Mouse (Mus musculus) forebrain, postnatal 0 days (tissue): Measurements from ENCODE around the gene Dlgap3. TPM values are rescaled to one million over a fixed set of nuclear protein-coding genes. Genes with fewer than 3 reads are reported as not detected.

ENCODE experiments used
- ATAC-seq: fragments of 200-750 bp; cut with Nextera tagmentation; 2 replicates; pipeline ENCODE4 v1.8.0; 2017; ENCODE audit warnings: mild to moderate bottlenecking, moderate library complexity
- DNase-seq: peaks from one replicate; pipeline ENCODE4 v3.0.0-alpha.2; 2015
- H3K27ac ChIP-seq: fragments of 300-500 bp; sonication (generic); 2 replicates; pipeline ENCODE4 v1.5.1; 2014; ENCODE audit warnings: low read depth, mild to moderate bottlenecking, antibody characterized with exemption, low read length, moderate library complexity, mixed read lengths
- H3K27me3 ChIP-seq: fragments of 300-500 bp; sonication (generic); 2 replicates; pipeline ENCODE4 v1.6.1; 2014; ENCODE audit warnings: mild to moderate bottlenecking, low read length, mixed read lengths; ENCODE audit not compliant: insufficient read depth
- H3K36me3 ChIP-seq: fragments of 300-500 bp; sonication (generic); 2 replicates; pipeline ENCODE4 v1.6.1; 2014; ENCODE audit warnings: mild to moderate bottlenecking, moderate library complexity; ENCODE audit not compliant: insufficient read depth
- H3K4me1 ChIP-seq: fragments of 300-500 bp; sonication (generic); 2 replicates; pipeline ENCODE4 v1.6.1; 2014; ENCODE audit warnings: antibody characterized with exemption; ENCODE audit not compliant: insufficient read depth
- H3K4me2 ChIP-seq: fragments of 300-500 bp; sonication (generic); 2 replicates; pipeline ENCODE4 v1.6.1; 2014; ENCODE audit warnings: low read depth, mild to moderate bottlenecking, moderate library complexity
- H3K4me3 ChIP-seq: fragments of 300-500 bp; sonication (generic); 2 replicates; pipeline ENCODE4 v1.5.1; 2014; ENCODE audit warnings: low read depth, low read length, mixed read lengths
- H3K9ac ChIP-seq: fragments of 300-500 bp; sonication (generic); 2 replicates; pipeline ENCODE4 v1.6.1; 2014; ENCODE audit warnings: mild to moderate bottlenecking
- H3K9me3 ChIP-seq: fragments of 300-500 bp; sonication (generic); 2 replicates; pipeline ENCODE4 v1.6.1; 2016; ENCODE audit warnings: low read length
- CTCF ChIP-seq: sonication (generic); IDR thresholded peaks from 2 replicates; pipeline ENCODE4 v1.5.1; 2016; ENCODE audit warnings: antibody characterized with exemption, control low read depth, low read depth
- WGBS: fragments of 180-500 bp; shearing (Covaris S2); extraction: QIAGEN DNeasy Blood & Tissue Kit; methylation state at CpG from one replicate; pipeline ENCODE4 v1.1.7; 2014; 5-methylcytosine and 5-hydroxymethylcytosine counted together
- polyA plus RNA-seq: library from polyadenylated mRNA; unstranded; fragments of >200 nt; fragmentation: Nextera tagmentation; extraction: Ambion mirVana; gene quantifications from 2 replicates; pipeline ENCODE4 v1.2.1, GENCODE M21; 2015
- total RNA-seq: library from RNA; depleted of rRNA; stranded (reverse); fragments of >200 nt; gene quantifications from 2 replicates; pipeline ENCODE4 v1.2.3, GENCODE M21; 2014

Dlgap3 gene
- total and polyA plus RNA-seq, 2 experiments from 2014 or later = 28.0 to 85.5 TPM

DNA sequence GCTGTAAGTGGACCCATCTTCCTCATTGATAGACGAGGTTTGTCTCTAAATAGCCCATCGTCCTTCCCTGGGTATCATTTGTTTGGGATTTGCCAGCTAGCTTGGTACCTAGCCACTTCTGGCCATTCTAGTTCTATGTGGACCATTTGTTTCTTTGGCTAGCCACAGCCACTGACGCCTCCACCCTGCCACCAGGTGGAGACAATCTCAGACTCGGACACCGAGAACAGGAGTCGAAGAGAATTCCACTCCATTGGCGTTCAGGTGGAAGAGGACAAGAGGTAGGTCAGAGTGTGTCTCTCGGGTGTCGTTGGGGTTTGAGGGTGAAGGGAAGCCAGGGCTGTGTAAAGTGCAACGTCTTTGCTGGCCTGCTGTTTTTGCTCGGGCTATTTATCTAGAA, 46.1 kb downstream of the Dlgap3 start:
- no peak overlapping the region for H3K4me3 ChIP-seq
- no peak for ATAC-seq

GRCm38 (mm10) chr4:127215799-127216198, 46.8 kb downstream of the Dlgap3 start:
- no peak for DNase-seq
- peaks cover 2% of the 10 kb centered on the region; the same call in 1 of the 2 replicates for H3K36me3 ChIP-seq
- ATAC-seq = no peak
- no peak overlapping the region for H3K27ac ChIP-seq
- no peak overlapping the region for H3K4me3 ChIP-seq
- H3K27me3 ChIP-seq = no peaks in the 10 kb centered on the region
- WGBS = 52% methylated on average over 5 of the region's 9 CpGs
- 0 out of 2 replicates have a peak, but pooled peaks cover 3% of the 10 kb centered on the region for H3K9me3 ChIP-seq
- no peak overlapping the region for H3K9ac ChIP-seq
- no peak for TF ChIP-seq CTCF
- no peak overlapping the region for H3K4me2 ChIP-seq
- H3K4me1 ChIP-seq = no peaks in the 10 kb centered on the region

More for the DNA sequence above, 46.1 kb downstream of the Dlgap3 start:
- TF ChIP-seq CTCF = peak; percentile 55
- H3K9ac ChIP-seq = no peak overlapping the region
- DNase-seq = no peak
- H3K27me3 ChIP-seq = no peaks in the 10 kb centered on the region
- no peaks in the 10 kb centered on the region for H3K9me3 ChIP-seq
- no peaks in the 10 kb centered on the region for H3K4me1 ChIP-seq
- no peak overlapping the region for H3K4me2 ChIP-seq
- no peak overlapping the region for H3K27ac ChIP-seq
- H3K36me3 ChIP-seq = peaks cover 5% of the 10 kb centered on the region; the same call in 1 of the 2 replicates
- 65% methylated on average over 11 of the region's 11 CpGs for WGBS

DNA sequence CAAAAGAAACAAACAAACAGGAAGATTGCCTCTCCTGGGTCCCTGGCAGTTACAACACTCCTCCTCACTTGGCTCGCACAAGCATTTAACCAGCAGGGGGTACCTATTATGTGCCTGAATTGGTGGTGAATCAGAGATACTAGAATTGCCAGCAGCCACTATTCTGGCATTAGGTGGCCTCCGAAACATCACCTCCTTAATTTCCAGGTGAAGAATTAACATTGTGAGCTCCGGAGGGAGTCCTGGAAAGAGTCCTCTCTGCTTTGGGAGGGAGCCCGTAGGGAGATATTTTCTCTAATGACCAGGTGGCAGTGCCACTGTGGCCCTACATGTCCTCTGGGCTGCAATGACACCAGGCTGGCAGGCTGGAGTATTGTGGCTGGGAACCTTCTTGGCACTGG, 47.2 kb downstream of the Dlgap3 start:
- WGBS = 49% methylated on average over 4 of the region's 4 CpGs
- no peak for ATAC-seq
- TF ChIP-seq CTCF = no peak

DNA sequence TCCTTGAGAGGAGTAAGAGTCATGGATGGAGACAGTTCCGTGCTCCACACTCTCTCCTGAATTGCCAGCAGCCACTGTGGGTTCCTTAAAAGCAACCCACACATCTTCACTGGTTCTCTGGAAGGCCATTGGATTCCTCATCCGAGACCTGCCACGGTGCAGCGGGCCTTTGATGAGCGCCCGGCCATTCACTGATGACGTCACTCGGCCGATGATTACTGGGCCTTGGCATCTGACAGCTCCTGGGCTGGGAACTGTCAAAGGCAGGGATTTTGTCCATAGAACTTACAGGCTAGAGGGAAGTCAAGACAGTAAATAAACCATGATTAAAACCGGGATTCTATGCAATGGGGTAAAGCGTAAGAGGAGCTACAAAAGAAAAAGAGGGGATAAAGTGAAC, 48.0 kb downstream of the Dlgap3 start:
- DNase-seq (no peak), ATAC-seq (no peak)
- H3K9ac ChIP-seq = no peak overlapping the region
- no peaks in the 10 kb centered on the region for H3K27me3 ChIP-seq
- H3K4me2 ChIP-seq = no peak overlapping the region
- no peak overlapping the region for H3K27ac ChIP-seq
- no peak overlapping the region for H3K4me3 ChIP-seq
- 48% methylated on average over 11 of the region's 11 CpGs for WGBS
- no peak for TF ChIP-seq CTCF
- H3K4me1 ChIP-seq = no peaks in the 10 kb centered on the region
- 0 out of 2 replicates have a peak, but pooled peaks cover 3% of the 10 kb centered on the region for H3K9me3 ChIP-seq
- no peaks in the 10 kb centered on the region; the same call in 1 of the 2 replicates for H3K36me3 ChIP-seq

More for the DNA sequence above, 47.2 kb downstream of the Dlgap3 start:
- Histone ChIP-seq H3K36me3 (no peaks in the 10 kb centered on the region; the same call in 1 of the 2 replicates), H3K27me3 (no peaks in the 10 kb centered on the region), H3K27ac (no peak overlapping the region), H3K9ac (no peak overlapping the region), H3K4me3 (no peak overlapping the region), H3K4me1 (no peaks in the 10 kb centered on the region), H3K4me2 (no peak overlapping the region), H3K9me3 (0 out of 2 replicates have a peak, but pooled peaks cover 3% of the 10 kb centered on the region)
- DNase-seq = no peak

DNA sequence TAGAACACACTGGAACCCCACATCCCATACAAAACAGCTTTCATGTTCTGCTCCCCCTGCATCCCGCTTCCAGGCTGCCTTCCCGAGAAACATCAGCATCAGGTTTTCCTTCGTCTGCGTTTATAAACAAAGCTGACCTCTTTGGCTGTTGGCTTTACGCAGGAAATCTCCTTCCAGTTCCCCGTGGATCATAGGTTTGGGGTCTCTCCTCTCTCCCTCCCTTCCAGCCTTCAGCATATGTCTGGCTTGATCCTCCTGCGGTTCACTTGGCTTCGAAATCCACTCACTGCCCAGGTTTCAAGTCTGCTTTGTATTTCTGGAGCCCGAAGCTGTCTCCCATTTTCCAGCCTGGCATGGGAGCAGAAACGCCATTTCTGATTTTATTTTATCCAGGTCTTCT, 54.3 kb downstream of the Dlgap3 start:
- H3K9me3 ChIP-seq = 0 out of 2 replicates have a peak, but pooled peaks cover 3% of the 10 kb centered on the region
- H3K27me3 ChIP-seq = no peaks in the 10 kb centered on the region
- H3K36me3 ChIP-seq = no peaks in the 10 kb centered on the region
- ATAC-seq (no peak), DNase-seq (no peak)
- no peak overlapping the region for H3K9ac ChIP-seq
- H3K4me3 ChIP-seq = no peak overlapping the region
- H3K4me1 ChIP-seq = 0 out of 2 replicates have a peak, but pooled peaks cover 3% of the 10 kb centered on the region
- WGBS = 38% methylated on average over 10 of the region's 10 CpGs
- no peak overlapping the region for H3K27ac ChIP-seq
- H3K4me2 ChIP-seq = no peak overlapping the region
- TF ChIP-seq CTCF = no peak

GRCm38 (mm10) chr4:127223755-127224154, 54.8 kb downstream of the Dlgap3 start:
- Histone ChIP-seq H3K4me2 (no peak overlapping the region), H3K27me3 (no peaks in the 10 kb centered on the region), H3K36me3 (no peaks in the 10 kb centered on the region), H3K4me3 (no peak overlapping the region), H3K4me1 (0 out of 2 replicates have a peak, but pooled peaks cover 3% of the 10 kb centered on the region), H3K27ac (no peak overlapping the region), H3K9ac (no peak overlapping the region), H3K9me3 (0 out of 2 replicates have a peak, but pooled peaks cover 3% of the 10 kb centered on the region)
- no peak for TF ChIP-seq CTCF
- DNase-seq (no peak), ATAC-seq (no peak)
- 51% methylated on average over 4 of the region's 4 CpGs for WGBS

DNA sequence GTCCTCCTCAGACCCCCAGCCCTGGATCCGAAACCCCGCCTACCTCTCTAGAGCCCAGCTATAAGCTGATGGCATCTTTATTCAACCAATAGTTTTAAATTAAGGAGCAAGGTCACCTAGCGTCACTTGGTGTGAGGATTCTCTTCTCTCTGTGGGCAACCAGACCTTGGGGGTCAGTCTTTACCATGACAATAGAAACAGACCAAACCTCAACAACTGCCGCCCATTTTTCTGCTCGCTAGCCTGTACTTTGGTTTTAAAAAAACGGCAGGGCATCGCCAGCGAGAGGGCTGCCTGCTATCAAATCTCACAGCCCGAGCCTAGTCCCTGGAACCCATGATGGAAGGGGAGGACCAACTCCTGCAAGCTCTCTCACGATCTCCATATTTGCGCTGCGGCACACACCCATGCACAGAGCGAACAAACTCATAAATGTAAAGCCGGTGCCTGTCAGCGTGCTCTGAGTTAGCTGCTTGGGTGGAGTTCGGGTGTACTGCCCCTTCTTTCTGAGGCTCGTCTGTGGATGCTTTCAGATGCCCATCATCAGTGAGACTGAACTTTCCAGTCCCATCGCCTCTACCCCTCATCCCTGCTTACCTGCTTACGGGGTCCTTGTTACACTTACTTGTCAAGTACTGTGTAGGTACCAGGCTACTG, 55.6 kb downstream of the Dlgap3 start:
- Histone ChIP-seq H3K27me3 (no peaks in the 10 kb centered on the region), H3K9me3 (0 out of 2 replicates have a peak, but pooled peaks cover 3% of the 10 kb centered on the region), H3K9ac (no peak overlapping the region), H3K4me3 (no peak overlapping the region), H3K36me3 (no peaks in the 10 kb centered on the region), H3K27ac (no peak overlapping the region), H3K4me1 (0 out of 2 replicates have a peak, but pooled peaks cover 3% of the 10 kb centered on the region), H3K4me2 (no peak overlapping the region)
- ATAC-seq = no peak
- 22% methylated on average over 19 of the region's 19 CpGs for WGBS
- no peak for TF ChIP-seq CTCF
- no peak for DNase-seq
